Mouse (Mus musculus): Measurements from ENCODE around the gene Slc28a2. TPM values are rescaled to one million over a fixed set of nuclear protein-coding genes. Genes with fewer than 3 reads are reported as not detected.
A peak's percentile ranks its signal among the peaks of the same experiment; 100 is the strongest.
"Not testable (repeated sequence)": the region's sequence is repeated elsewhere in the genome, so short reads cannot be mapped to it uniquely, and the experiment has no call there.

Slc28a2 gene
- 0.12 and 0.26 TPM in 2 replicates for polyA plus RNA-seq (2014; fragmentation: Nextera tagmentation; extraction: Ambion mirVana)

- H3K9ac ChIP-seq; H3K4me1 ChIP-seq (ENCODE audit: insufficient read depth); H3K27ac ChIP-seq (ENCODE audit: low read depth); DNase-seq; H3K27me3 ChIP-seq (ENCODE audit: insufficient read depth, low read length); H3K36me3 ChIP-seq (ENCODE audit: insufficient read depth); H3K4me2 ChIP-seq; H3K9me3 ChIP-seq (ENCODE audit: low read depth, low read length); H3K4me3 ChIP-seq (ENCODE audit: low read depth, low read length); ATAC-seq (ENCODE audit: insufficient read depth): not testable (repeated sequence)
- 29% methylated on average over 3 of the region's 3 CpGs for whole genome bisulfite sequencing
These were observed at the start of gene Slc28a2 for GRCm38 (mm10) chr2:122426200-122426599. Slc28a2 (plus strand) TSS chr2:122426477.

GRCm38 (mm10) chr2:122377215-122377674, 49.0 kb upstream of the Slc28a2 start:
- Histone ChIP-seq H3K9ac (peak overlapping the region; percentile 81), H3K4me1 (ENCODE audit: insufficient read depth) (no peaks in the 10 kb centered on the region), H3K36me3 (ENCODE audit: insufficient read depth) (no peaks in the 10 kb centered on the region), H3K9me3 (ENCODE audit: low read depth, low read length) (no peaks in the 10 kb centered on the region), H3K4me3 (ENCODE audit: low read depth, low read length) (peak overlapping the region; percentile 60), H3K4me2 (peak overlapping the region; percentile 67), H3K27ac (ENCODE audit: low read depth) (peak overlapping the region; percentile 95), H3K27me3 (ENCODE audit: insufficient read depth, low read length) (no peaks in the 10 kb centered on the region)
- TF ChIP-seq CTCF (IDR thresholded peaks at IDR 0.05; ENCODE audit: low read depth), result no peak
- WGBS, result under 1% methylated on average over 28 of the region's 28 CpGs
- ATAC-seq (ENCODE audit: insufficient read depth) (peak; percentile 89), DNase-seq (peak; percentile 97)

- H3K4me3 ChIP-seq (ENCODE audit: low read depth, low read length), result peak overlapping the region; percentile 60
- peak; percentile 88 for ATAC-seq (ENCODE audit: insufficient read depth)
These were observed 48.5 kb upstream of the Slc28a2 start for GRCm38 (mm10) chr2:122377751-122378246.

GRCm38 (mm10) chr2:122378421-122379291, 47.6 kb upstream of the Slc28a2 start:
- no peak for ATAC-seq (ENCODE audit: insufficient read depth)
- WGBS, result 16% methylated on average over 8 of the region's 8 CpGs
- Histone ChIP-seq H3K4me2 (peak overlapping the region; percentile 67), H3K36me3 (ENCODE audit: insufficient read depth) (no peaks in the 10 kb centered on the region), H3K27ac (ENCODE audit: low read depth) (peak overlapping the region; percentile 95; the same call in 1 of the 2 replicates), H3K9ac (no peak overlapping the region), H3K27me3 (ENCODE audit: insufficient read depth, low read length) (no peaks in the 10 kb centered on the region), H3K4me3 (ENCODE audit: low read depth, low read length) (peak overlapping the region; percentile 60), H3K4me1 (ENCODE audit: insufficient read depth) (no peaks in the 10 kb centered on the region), H3K9me3 (ENCODE audit: low read depth, low read length) (no peaks in the 10 kb centered on the region)
- DNase-seq, result peak; percentile 81
- TF ChIP-seq CTCF (IDR thresholded peaks at IDR 0.05; ENCODE audit: low read depth), result peak; percentile 64

More at GRCm38 (mm10) chr2:122377751-122378246, 48.5 kb upstream of the Slc28a2 start:
- WGBS, result under 1% methylated on average over 26 of the region's 26 CpGs
- peak overlapping the region; percentile 95 for H3K27ac ChIP-seq (ENCODE audit: low read depth)
- peak; percentile 92 for DNase-seq
- H3K27me3 ChIP-seq (ENCODE audit: insufficient read depth, low read length), result no peaks in the 10 kb centered on the region
- no peaks in the 10 kb centered on the region for H3K36me3 ChIP-seq (ENCODE audit: insufficient read depth)
- H3K4me2 ChIP-seq, result peak overlapping the region; percentile 67
- TF ChIP-seq CTCF (IDR thresholded peaks at IDR 0.05; ENCODE audit: low read depth), result no peak
- peak overlapping the region; percentile 81 for H3K9ac ChIP-seq
- no peaks in the 10 kb centered on the region for H3K9me3 ChIP-seq (ENCODE audit: low read depth, low read length)
- no peaks in the 10 kb centered on the region for H3K4me1 ChIP-seq (ENCODE audit: insufficient read depth)

DNA sequence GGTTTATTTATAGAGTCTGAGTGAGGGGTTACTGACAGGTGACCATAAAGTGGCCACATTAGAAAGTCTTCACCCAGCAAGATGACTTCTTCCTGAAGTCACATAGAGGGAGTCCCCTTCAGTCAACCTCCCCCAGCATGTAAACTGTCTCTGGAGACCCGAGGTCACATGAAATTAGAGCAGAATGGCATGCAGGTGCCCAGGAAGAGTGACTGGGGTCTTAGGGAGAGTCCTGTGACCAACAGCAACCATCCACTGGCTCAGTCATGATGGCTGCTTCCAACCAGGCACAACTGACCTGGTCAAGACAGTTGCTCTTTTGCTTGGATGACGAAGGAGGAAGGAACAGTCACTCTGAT, 47.0 kb upstream of the Slc28a2 start:
- H3K36me3 ChIP-seq (ENCODE audit: insufficient read depth), result no peaks in the 10 kb centered on the region
- no peak for TF ChIP-seq CTCF (IDR thresholded peaks at IDR 0.05; ENCODE audit: low read depth)
- no peak overlapping the region for H3K4me2 ChIP-seq
- no peaks in the 10 kb centered on the region for H3K9me3 ChIP-seq (ENCODE audit: low read depth, low read length)
- ATAC-seq (ENCODE audit: insufficient read depth) (no peak), DNase-seq (no peak)
- H3K27ac ChIP-seq (ENCODE audit: low read depth), result no peak overlapping the region
- H3K27me3 ChIP-seq (ENCODE audit: insufficient read depth, low read length), result no peaks in the 10 kb centered on the region
- no peak overlapping the region for H3K4me3 ChIP-seq (ENCODE audit: low read depth, low read length)
- 38% methylated on average over 2 of the region's 2 CpGs for WGBS
- no peaks in the 10 kb centered on the region for H3K4me1 ChIP-seq (ENCODE audit: insufficient read depth)
- no peak overlapping the region for H3K9ac ChIP-seq

DNA sequence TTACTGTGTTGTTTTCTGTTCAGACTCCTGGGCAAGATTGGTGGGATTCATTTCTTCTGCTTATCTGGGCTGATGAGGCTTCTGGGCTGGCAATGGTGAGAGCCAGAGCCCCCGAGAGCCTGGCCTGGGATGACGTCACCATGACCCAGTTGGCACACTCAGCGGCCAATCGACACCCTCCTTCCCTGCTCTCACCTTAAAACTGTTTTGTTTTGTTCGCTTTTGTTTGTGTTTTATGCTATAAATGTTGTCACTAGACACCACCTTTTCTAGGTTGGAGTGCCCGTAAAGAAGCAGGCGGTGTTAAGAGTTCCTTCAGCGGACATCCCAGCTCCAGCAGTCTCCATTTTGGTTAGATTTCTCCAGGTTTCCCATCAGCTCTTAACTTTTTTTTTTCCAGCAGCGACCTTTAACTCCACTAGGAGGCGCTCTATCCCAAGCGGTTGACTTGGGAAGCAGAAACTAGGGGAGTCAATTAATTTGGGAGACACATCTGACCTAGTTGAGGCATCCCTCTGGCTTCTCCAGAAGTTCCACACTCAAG, 45.4 kb upstream of the Slc28a2 start:
- DNase-seq (peak; percentile 88), ATAC-seq (ENCODE audit: insufficient read depth) (no peak)
- no peaks in the 10 kb centered on the region for H3K4me1 ChIP-seq (ENCODE audit: insufficient read depth)
- no peaks in the 10 kb centered on the region for H3K27me3 ChIP-seq (ENCODE audit: insufficient read depth, low read length)
- TF ChIP-seq CTCF (IDR thresholded peaks at IDR 0.05; ENCODE audit: low read depth), result peak; percentile 77
- H3K4me2 ChIP-seq, result peak overlapping the region; percentile 59
- H3K9me3 ChIP-seq (ENCODE audit: low read depth, low read length), result no peaks in the 10 kb centered on the region
- 10% methylated on average over 11 of the region's 11 CpGs for WGBS
- H3K36me3 ChIP-seq (ENCODE audit: insufficient read depth), result no peaks in the 10 kb centered on the region
- no peak overlapping the region for H3K9ac ChIP-seq
- no peak overlapping the region for H3K27ac ChIP-seq (ENCODE audit: low read depth)
- peak overlapping the region; percentile 26 for H3K4me3 ChIP-seq (ENCODE audit: low read depth, low read length)
